Mouse (Mus musculus): ENCODE results near the gene Pfkfb3.
"Not testable (repeated sequence)": the region's sequence is repeated elsewhere in the genome, so short reads cannot be mapped to it uniquely, and the experiment has no call there.

Gene Pfkfb3

DNA sequence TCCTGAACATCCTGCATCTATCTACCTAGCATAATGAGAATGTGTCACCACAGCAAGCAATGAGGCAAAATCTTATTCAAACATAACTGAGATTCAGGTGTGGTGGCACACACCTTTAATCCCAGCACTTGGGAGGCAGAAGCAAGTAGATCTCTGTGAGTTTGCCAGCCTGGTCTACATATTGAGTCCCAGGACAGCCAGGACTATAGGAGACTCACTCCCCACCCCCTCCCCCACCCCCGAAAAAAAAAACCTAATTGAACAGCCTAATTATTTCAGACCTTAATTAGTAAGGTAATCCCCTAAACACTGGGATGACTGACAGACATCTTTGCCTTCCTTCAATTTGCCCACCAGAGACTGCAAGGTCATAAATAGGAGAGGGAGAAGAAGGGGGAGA, 2.2 kb downstream of the Pfkfb3 start:
- no peak for DNase-seq (ENCODE audit: low read depth in 1 of 2, low spot score in 2 of 2)

DNA sequence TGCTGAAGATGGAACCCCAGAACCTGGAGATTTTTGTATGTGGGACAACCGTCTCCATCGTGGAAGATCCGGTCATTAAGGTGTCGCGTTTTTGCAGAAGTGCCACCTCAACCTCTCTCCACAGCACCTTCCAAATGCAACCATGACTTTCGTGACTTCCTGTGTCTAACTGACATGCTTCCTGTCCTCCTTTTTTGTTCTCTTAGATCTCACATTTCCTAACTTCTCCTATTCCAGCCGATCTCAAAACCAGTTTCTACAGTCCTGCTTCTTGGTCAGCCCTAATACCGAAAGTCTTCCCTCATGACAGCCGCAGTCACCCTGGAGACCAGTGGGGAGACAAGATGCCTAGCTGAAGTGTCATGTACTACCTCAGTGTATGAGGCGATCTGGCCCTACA, 5.4 kb downstream of the Pfkfb3 start:
- DNase-seq (ENCODE audit: low read depth in 1 of 2, low spot score in 2 of 2), result no peak

DNA sequence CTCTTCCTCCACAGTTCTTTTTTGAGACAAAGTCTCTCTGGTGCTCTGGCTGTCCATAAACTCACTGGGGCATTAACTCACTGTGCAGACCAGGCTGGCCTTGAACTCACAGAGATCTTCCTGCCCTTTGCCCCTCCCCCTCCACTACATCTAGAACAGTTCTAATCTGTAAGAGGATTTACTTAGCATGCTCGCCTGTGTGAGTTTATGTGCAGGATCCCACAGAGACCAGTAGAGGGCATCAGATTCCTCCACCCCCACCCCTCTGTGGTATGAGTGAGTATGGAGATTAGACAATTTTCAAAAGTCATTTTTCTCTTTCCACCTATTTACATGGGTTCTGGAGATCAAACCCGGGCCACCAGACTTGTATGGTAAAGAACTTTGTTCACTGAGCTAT, 6.3 kb downstream of the Pfkfb3 start:
- no peak for DNase-seq (ENCODE audit: low read depth in 1 of 2, low spot score in 2 of 2)

DNA sequence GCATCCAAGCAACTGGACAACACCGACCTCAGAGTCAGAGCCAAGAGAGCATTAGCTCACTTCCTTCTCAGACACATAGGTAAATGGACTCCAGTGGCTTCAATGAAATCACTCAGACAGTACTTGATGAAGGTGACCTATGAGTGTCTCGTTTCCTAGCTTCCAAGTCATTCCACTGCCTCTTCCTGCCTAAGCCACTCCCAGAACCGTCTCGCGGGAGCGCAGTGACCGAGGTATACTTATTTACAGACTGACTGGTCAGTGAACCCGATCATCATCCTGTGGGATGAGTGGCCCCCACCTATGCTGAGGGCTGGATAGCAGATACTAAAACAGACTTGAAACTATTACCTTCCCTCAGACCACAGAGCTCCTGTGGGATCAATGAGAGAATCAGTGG, 7.8 kb downstream of the Pfkfb3 start:
- DNase-seq (ENCODE audit: low read depth in 1 of 2, low spot score in 2 of 2), result no peak

DNA sequence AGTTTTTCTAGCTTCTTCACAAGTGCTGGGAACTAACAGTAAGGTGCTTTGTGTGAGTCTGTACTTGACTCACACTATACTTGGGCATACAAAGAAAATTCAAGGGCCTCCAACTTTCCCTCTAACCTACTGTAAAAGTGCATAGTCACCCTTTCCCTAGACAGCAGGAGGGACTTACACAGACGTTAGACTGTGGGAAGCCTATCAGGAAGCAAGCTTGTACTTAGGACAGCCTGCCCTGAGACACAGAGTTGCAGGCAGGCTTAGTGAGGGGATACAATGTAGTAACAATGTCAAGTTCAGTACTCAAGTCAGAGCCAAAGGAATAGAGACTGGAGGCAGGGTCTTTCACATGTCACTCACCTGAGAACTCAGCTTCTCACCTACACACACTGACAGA, 8.5 kb downstream of the Pfkfb3 start:
- DNase-seq (ENCODE audit: low read depth in 1 of 2, low spot score in 2 of 2), result no peak

DNA sequence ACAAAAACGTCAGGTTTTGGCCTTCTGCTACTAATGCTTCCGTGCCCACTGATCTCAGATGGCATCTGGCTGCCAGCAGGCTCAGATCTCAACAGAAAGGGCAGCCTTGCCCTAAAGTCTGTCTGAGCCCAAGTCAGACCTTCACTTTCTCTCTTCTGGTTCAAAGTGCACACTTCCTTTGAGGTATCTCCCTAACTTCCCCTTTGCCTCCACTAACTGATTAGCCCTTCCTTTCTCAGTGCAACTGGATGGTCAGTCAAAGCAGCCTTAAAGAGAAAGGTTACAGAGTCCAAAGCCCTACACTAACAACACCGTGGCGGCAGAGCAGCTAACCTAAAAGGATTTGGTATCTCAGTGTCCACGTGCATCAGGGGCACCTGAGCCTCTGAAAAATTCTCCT, 9.5 kb downstream of the Pfkfb3 start:
- DNase-seq (ENCODE audit: low read depth in 1 of 2, low spot score in 2 of 2), result no peak

DNA sequence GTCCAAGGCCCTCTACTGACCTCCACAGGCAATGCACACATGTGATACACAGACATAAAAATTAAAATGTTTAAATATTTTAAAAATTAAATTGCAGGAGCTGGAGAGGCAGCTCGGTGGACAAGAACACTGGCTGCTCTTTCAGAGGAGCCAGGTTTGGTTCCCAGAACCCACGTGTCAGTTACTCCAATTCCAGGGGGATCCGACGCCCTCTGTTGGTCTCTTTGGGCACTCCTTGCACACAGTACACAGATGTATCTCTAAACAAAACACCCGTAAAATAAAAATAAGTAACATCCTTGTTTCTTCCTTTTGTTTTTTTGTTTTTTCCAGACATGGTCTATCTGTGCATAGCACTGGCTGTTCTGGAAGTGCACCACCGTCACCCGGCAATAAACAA, 10.7 kb downstream of the Pfkfb3 start:
- DNase-seq (ENCODE audit: low read depth in 1 of 2, low spot score in 2 of 2), result no peak

DNA sequence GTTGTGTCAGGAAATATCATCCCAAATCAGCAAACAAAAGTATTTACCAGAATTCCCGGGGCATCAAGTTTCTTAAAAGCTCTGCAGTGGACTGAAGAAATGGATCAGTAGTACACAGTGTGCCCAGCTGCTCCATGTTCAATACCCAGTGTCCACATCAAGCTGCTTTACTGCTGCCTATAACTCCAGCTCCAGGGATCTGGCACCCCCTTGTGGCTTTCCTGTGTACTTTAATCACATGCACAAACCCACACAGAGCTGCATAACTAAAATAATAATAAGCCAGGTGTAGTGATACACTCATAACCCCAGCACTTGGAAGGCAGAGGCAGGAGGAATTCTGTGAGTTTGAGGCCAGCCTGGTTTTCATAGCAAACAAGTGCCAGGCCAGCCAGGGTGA, 11.2 kb downstream of the Pfkfb3 start:
- peak in 1 of 2 experiments; percentile 51 for DNase-seq (ENCODE audit: low read depth in 1 of 2, low spot score in 2 of 2)

DNA sequence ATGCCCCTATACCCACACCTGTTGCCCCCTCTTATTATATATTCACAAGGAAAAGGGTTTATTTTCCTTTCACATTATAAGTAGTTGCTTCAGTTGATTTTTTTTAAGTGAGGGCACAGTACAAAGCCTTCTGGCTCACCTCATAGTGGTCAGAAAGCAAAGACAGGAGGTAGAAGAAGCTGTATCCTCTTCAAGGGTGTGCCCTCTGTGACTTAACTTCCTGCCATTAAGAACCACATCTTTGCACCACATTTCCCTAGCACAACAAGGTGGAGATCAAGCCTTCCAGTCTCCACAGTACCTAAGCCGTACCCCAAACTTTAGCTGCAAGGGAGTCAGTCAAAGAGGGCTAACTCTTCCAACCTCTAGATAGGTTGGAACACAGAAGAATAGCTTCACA, 11.8 kb downstream of the Pfkfb3 start:
- no peak for DNase-seq (ENCODE audit: low read depth in 1 of 2, low spot score in 2 of 2)

DNA sequence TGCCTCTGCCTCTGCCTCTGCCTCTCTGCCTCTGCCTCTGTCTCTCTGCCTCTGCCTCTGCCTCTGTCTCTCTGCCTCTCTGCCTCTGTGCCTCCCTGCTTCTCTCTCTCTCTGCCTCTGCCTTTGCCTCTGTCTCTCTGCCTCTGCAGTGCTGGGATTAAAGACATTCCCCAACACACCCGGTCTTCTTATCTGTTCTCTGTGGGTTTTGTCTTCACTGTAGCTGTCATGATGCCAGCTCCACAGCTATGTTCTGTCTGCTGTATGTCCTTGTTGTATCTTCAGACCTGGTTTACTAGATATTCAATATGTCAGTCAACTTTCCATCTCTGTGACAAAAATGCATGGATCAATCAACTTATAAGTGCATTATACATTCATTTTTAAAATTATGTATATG, 12.3 kb downstream of the Pfkfb3 start:
- DNase-seq (ENCODE audit: low read depth in 1 of 2, low spot score in 2 of 2), result not testable (repeated sequence)

DNA sequence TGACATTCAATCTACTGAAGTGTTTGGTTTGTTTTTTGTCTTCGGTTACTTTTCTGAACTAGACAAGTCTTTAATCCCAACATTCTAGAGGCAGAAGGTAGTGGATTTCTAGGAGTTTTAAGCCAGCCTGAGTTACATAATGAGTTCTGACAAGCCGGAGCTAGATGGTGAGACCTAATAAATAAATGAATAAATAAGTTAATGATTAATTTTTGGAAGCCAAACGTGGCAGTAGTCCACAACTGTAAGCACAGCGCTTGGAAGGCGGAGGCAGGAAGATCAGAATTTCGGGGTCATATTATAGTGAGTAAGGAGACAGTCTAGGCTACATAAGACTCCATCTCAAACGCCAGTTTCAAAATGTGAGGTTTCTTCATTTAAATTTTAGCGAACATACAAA, 17.9 kb downstream of the Pfkfb3 start:
- no peak for DNase-seq (ENCODE audit: low read depth in 1 of 2, low spot score in 2 of 2)

DNA sequence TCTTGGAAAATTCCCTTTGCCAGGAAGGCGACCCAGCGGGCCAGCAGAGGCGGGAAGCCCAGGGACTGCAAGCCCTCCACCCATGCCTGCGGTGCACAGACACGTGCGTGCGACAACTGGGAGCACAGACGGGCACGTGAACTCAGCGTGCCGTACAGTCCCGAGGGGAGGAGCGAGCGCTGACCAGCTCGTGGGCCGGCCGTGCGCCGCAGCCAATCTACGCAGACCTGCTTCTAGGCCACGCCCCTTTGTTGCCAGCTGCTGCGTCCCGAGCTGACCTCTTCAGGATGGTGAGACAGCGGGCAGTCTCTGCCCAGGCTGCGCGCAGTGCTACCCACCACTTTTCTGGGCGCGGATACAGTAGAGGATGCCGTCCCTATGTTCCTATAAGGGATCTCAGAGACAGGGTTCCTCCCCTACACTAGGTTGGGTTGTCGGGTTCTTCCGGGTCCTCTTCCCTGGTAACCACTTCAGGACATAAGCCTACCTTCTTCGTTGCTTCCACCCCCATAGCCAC, 18.4 kb downstream of the Pfkfb3 start:
- peak; percentile 84 to 85 for DNase-seq (ENCODE audit: low read depth in 1 of 2, low spot score in 2 of 2)

DNA sequence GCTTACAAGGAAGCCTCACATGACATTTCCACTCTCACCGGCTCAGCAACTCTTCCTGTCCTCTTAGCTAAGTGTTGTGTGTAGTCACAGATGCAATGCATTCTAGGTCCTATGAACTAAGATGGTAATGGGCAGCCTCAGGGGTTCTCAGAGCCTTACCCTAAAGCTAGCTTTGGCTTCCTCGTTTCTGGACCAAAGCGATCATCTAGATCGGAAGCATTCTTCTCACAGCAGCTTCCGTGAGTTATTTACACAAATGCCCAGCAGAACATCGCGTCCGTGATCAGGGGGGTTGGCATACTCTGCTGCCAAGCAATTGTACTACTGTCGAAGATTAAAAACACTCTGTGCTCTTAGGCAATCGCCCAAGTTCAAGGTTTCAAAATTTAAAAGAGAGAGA, 19.1 kb downstream of the Pfkfb3 start:
- no peak for DNase-seq (ENCODE audit: low read depth in 1 of 2, low spot score in 2 of 2)

DNA sequence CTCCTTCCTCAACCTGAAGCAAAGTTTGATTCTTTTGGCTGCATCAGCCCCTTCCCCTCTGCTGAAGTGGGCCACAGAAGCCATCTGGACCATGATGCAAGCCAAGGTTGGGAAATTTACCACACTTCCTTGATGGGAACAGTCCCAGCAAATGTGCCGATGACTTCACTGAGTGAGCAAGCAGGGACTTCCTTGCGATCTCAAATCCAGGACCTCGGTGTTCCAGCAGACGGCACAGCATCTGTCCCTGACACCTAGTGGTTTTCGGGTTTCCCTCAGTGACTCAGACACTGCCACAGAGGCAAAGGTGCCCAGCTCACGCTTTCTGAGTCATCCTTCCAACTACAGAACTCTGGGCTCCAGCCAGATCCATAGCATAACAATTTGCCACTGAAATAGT, 23.8 kb downstream of the Pfkfb3 start:
- no peak for DNase-seq (ENCODE audit: low read depth in 1 of 2, low spot score in 2 of 2)

DNA sequence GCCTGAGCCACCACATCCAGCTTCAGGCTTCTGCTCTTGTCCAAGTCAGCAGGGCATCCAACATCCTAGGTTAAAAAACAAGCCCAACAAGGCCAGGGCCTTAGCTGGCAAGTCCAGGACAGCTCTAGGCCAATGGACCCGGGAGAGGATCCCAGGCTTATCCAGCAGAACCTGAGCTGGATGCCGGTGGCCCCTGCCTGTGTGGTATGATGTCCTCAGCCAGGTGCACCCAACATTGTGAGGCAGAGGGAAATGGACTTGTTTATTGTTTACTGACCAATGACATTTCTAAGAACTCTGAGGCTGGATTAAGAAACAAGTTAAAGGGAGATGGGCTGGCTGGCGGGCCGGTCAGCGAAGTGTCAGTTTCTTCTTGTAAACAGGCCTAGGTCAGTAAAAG, 27.8 kb downstream of the Pfkfb3 start:
- no peak for DNase-seq (ENCODE audit: low read depth in 1 of 2, low spot score in 2 of 2)

DNA sequence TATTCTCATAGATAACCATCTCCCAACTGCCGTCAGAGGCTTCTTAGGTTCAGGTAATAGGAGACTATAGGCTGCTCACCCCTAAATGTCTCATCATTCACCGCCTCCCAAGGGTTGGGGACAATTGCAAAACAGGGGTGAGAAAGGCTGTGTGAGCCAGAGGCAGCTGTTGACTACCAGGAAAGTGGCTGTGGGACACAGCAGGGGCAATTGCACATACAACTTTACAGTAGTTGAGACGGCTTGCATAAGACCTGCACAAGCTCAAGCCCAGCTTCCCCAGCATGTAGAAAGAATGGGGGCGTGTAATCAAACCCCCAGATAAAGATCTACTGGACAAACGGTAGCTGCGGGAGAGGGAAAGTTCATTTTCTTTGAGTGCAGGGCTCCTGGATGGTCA, 29.1 kb downstream of the Pfkfb3 start:
- no peak for DNase-seq (ENCODE audit: low read depth in 1 of 2, low spot score in 2 of 2)

DNA sequence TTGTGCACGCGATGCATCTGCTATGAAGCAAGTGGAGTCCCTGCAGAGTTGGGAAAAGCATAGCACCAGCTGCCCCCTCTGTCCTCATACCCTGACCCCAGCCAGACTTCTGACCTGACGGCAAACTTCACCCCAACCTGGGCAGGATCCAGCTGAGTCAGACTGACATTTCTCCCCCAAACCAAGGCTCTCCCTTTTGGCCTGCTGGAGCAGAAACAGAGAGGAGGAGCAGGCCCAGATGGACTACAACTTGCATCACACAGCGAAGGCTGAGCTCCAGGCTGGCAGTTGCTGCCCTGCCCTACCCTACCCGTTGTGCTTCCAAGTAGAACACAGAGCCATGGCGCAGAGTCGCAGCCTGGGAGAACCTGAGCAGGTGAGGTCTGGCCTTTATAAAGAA, 32.1 kb downstream of the Pfkfb3 start:
- DNase-seq (ENCODE audit: low read depth in 1 of 2, low spot score in 2 of 2), result no peak

DNA sequence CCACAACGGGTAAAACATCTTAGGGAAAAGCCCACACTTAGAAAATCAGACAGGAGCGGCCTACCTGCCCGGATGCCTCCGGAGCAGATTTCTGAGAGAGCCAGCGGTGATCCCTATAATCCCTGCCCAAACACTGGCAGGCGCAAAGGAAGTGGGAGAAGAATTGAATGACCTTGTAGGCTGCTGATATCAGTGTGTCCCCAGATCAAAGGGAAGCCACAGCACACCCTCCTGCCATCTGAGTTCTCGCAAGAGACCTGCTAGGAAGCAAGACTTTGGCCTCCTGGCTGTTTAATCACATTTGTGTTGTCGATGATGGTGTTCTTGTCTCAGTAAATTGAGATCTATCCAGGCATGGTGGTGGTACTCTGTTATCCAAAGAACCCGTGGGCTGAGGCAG, 33.1 kb downstream of the Pfkfb3 start:
- no peak for DNase-seq (ENCODE audit: low read depth in 1 of 2, low spot score in 2 of 2)

DNA sequence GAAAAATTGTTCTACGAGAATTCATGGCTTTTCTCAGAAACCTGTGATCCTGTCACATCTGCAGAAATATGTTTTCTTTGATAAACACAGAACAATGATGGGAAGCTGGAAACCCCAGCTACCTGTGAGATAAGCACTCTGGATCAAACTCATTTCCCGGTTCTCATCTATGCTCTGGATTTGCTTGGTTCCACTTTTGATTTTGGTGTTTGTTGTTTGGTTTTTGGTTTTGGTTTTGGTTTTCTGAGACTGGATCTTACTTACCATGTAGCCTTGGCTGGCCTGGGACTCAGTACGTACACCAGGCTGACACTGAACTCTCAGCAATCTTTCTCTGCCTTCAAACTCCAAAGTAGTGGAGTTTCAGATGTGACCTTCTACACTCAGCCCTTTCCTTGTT, 38.0 kb downstream of the Pfkfb3 start:
- no peak for DNase-seq (ENCODE audit: low read depth in 1 of 2, low spot score in 2 of 2)

DNA sequence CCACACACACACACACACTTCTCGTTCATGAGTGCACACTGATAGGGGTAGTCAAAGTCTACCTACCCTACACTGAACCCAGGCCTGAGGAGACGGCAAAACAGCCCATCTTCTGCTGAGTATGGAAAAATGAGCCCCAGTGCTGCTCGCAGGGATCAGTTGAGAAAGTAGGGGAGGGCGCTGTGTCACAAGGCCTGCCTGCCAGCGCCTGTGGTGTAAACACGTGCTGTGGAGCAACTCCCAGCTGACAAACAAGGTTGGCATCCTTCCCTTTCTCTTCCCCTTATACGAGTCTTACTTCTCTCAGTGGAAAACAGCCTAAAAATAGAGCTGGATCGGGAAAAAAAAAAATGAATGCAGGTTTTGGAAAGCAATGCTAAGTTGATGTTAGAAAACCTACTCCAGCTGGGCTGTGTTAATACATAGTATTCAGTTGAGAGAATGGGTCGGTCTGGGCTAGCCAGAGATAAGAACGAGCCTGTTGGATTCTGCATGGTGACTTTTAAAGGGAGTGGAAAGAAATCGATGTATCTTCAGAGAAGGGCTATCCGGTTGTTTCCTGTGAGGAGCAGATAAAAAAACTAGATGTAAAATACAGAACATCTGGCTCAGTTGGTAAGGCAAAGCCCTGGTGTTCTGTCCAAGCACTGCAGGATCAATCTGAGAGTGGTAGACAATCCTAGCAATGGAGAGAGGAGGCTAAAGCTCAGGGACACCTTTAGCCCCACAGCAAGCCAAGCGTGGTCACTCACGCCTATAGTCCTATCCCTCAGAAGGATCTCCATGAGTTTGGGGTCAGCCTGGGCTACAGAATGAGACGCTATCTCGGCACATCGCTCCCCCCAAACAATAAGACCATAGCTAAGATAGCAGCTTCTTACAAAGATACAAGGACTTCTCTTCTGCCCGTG, 40.6 kb downstream of the Pfkfb3 start:
- no peak for DNase-seq (ENCODE audit: low read depth in 1 of 2, low spot score in 2 of 2)

DNA sequence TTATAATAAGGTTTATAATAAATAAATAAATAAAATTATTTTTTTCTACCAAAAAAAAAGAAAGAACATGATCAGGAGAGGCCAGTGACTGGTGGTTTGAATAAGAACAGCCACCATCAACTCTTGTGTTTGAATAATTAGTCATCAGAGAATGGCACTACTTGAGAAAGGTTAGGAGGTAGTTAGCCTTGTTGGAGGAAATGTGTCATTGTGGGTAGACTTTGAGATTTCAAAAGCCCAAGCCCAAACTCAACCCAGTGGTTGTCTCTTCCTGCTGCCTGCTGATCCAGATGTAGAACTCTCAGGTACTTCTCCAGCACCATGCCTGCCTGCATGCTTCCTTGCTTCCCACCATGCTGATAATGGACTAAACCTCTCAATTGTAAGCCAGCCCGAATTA, 41.8 kb downstream of the Pfkfb3 start:
- DNase-seq (ENCODE audit: low read depth in 1 of 2, low spot score in 2 of 2), result no peak

DNA sequence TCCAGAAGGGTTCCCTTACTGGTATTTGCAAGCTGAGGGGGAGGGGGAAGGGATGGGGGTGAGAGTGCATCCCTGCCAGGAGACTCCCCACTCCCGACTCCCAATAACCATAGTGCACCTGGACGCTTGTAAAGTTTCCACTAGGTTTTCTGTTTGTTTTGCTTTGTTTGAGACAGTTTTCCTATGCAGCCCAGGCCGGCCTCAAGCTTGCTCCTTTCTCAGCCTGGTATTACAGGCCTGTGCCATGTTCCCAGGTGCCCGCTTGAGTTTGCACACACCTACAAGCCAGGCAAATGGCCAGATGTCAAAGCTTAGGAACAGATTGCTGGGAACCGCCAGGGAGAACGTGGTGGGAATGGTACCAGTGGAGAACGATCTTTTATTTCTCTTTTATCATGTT, 50.1 kb downstream of the Pfkfb3 start:
- DNase-seq (ENCODE audit: low read depth in 1 of 2, low spot score in 2 of 2), result no peak

DNA sequence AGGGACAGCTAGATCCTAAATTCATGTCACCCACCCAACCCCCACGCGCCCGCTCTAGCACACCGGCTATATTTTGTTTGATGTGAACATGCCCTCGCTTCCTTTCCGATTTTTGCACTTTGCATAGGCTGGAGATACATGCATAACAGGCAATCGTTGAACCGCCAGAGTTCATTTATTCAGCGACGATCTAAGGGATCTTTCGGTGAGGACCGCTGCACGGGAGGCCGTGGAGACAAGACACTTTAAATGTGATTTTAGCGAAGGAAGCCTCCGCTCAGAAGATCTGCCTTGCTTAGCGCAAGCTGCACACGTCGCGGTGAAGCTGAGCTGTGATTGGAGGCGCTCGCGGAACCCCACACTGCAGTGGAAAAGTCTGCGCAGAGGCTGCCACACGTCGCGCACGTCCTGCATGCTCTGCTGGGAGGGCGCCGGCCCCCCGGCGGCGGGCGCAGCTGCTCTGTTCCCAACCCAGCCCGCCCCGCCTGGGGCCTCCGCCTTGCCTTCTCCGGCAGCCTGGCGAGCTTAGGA, 50.9 kb downstream of the Pfkfb3 start:
- peak in 1 of 2 experiments; percentile 10 for DNase-seq (ENCODE audit: low read depth in 1 of 2, low spot score in 2 of 2)
